Mouse (Mus musculus) megakaryocyte, embryonic 14.5 days (primary cell): ENCODE results near the gene Orc1.

Experiments used
- FLI1 ChIP-seq: IDR thresholded peaks from 2 replicates; pipeline ENCODE4 v1.6.1; 2012; ENCODE audit warnings: low read length, inconsistent platforms, mixed read lengths
- GATA1 ChIP-seq: IDR thresholded peaks from 3 replicates; pipeline ENCODE4 v1.6.1; 2012; ENCODE audit warnings: mixed read lengths, low read length, inconsistent platforms, borderline replicate concordance

DNA sequence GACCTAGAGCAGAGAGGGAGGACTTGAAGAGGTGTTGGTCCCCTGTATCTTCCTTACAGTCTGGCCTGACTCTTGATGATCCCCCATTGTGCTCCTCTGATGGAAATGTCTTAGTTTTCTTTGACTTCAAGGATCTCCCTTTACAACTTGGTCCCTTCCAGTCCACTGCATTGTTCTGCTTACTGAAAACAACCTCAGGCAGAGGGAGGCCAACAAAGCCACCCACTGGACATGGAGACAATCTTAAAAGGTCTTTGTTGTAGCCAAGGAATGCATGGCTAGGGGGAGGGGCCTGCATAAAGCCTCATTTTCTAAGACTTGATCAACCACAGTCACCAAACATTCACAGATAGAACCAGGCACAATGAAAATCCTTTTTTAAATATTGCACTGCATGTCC, 55.9 kb downstream of the Orc1 start:
- TF ChIP-seq GATA1 (no peak), FLI1 (no peak)
